Mouse (Mus musculus) heart, postnatal 0 days (tissue): ENCODE measurements around the gene Lamb3.

Source experiments
- CTCF ChIP-seq: IDR thresholded peaks from 2 replicates; pipeline ENCODE4 v1.5.1; 2016; ENCODE audit warnings: antibody characterized with exemption, control low read depth, low read depth
- EP300 ChIP-seq: IDR thresholded peaks from 2 replicates; pipeline ENCODE4 v1.6.1; 2016; ENCODE audit warnings: antibody characterized with exemption, low read depth

GRCm38 (mm10) chr1:193306832-193307231 lies 99.3 kb downstream of the Lamb3 start:
- TF ChIP-seq CTCF (no peak), EP300 (no peak)
